Mouse (Mus musculus): ENCODE data around the gene Slc18b1. TPM values are rescaled to one million over a fixed set of nuclear protein-coding genes. Genes with fewer than 3 reads are reported as not detected.
"Not testable (repeated sequence)": the region's sequence is repeated elsewhere in the genome, so short reads cannot be mapped to it uniquely, and the experiment has no call there.

Slc18b1 gene
- 1 to 10 TPM; 6.3 to 8.0 TPM for total RNA-seq (2021)

GRCm38 (mm10) chr10:23796551-23797503 lies at the start of gene Slc18b1:
TSS of gene Slc18b1 (plus strand) at chr10:23796986.
- peak; percentile 56 to 58 for DNase-seq
- intact Hi-C loops (cut with DNase I): no loop called here

- intact Hi-C loops (cut with DNase I): no loop called here
- DNase-seq: no peak
Observed at GRCm38 (mm10) chr10:23754166-23754565, 42.6 kb upstream of the Slc18b1 start.

GRCm38 (mm10) chr10:23777288-23777945 lies 19.4 kb upstream of the Slc18b1 start:
- intact Hi-C loops (cut with DNase I): loop anchor here (2.0 kb wide), 2 partner anchors 661 to 691 kb away; no protein-coding TSS in a partner anchor
- no peak for DNase-seq

GRCm38 (mm10) chr10:23780539-23781275 lies 16.1 kb upstream of the Slc18b1 start:
- DNase-seq: no peak
- intact Hi-C loops (cut with DNase I): no loop called here

GRCm38 (mm10) chr10:23781760-23782735 lies 14.7 kb upstream of the Slc18b1 start:
- intact Hi-C loops (cut with DNase I): no loop called here
- no peak for DNase-seq

- intact Hi-C loops (cut with DNase I): no loop called here
- DNase-seq: no peak
Observed at GRCm38 (mm10) chr10:23782855-23783492, 13.8 kb upstream of the Slc18b1 start.

- no peak for DNase-seq
- intact Hi-C loops (cut with DNase I): no loop called here
Observed at GRCm38 (mm10) chr10:23783493-23783884, 13.3 kb upstream of the Slc18b1 start.

GRCm38 (mm10) chr10:23784121-23784520 lies 12.7 kb upstream of the Slc18b1 start:
- intact Hi-C loops (cut with DNase I): no loop called here
- no peak for DNase-seq

GRCm38 (mm10) chr10:23785599-23785998 lies 11.2 kb upstream of the Slc18b1 start:
- intact Hi-C loops (cut with DNase I); DNase-seq: not testable (repeated sequence)

GRCm38 (mm10) chr10:23786040-23786439 lies 10.7 kb upstream of the Slc18b1 start:
- intact Hi-C loops (cut with DNase I): no loop called here
- no peak for DNase-seq

- intact Hi-C loops (cut with DNase I): not testable (repeated sequence)
Observed at GRCm38 (mm10) chr10:23786631-23787038, 10.2 kb upstream of the Slc18b1 start.

GRCm38 (mm10) chr10:23787062-23787821 lies 9.5 kb upstream of the Slc18b1 start, which contains the start of gene Rps12:
TSS of gene Rps12 (minus strand) at chr10:23787275.
- peak; percentile 99 to 100 for DNase-seq
- intact Hi-C loops (cut with DNase I): no loop called here

More at GRCm38 (mm10) chr10:23786631-23787038, 10.2 kb upstream of the Slc18b1 start:
- DNase-seq: not testable (repeated sequence)

GRCm38 (mm10) chr10:23788056-23788600 lies 8.7 kb upstream of the Slc18b1 start:
- intact Hi-C loops (cut with DNase I): no loop called here
- DNase-seq: no peak

- intact Hi-C loops (cut with DNase I): no loop called here
- no peak for DNase-seq
Observed at GRCm38 (mm10) chr10:23795871-23796520, 790 bp upstream of the Slc18b1 start.

- intact Hi-C loops (cut with DNase I): no loop called here
- no peak for DNase-seq
Observed at GRCm38 (mm10) chr10:23797606-23798005, 820 bp downstream of the Slc18b1 start.

- intact Hi-C loops (cut with DNase I): no loop called here
- DNase-seq: no peak
Observed at GRCm38 (mm10) chr10:23798142-23798541, 1.4 kb downstream of the Slc18b1 start.

- DNase-seq: no peak
- intact Hi-C loops (cut with DNase I): no loop called here
Observed at GRCm38 (mm10) chr10:23799933-23800332, 3.1 kb downstream of the Slc18b1 start.

- intact Hi-C loops (cut with DNase I): no loop called here
- DNase-seq: no peak
Observed at GRCm38 (mm10) chr10:23802911-23803310, 6.1 kb downstream of the Slc18b1 start.
